Mouse (Mus musculus): ENCODE measurements around the gene Pbp2. TPM values are rescaled to one million over a fixed set of nuclear protein-coding genes. Genes with fewer than 3 reads are reported as not detected.

Gene Pbp2
- not detected in 2 replicates for polyA plus RNA-seq (2011; ENCODE audit: insufficient read depth, insufficient read length, low replicate concordance, missing spikeins)

DNA sequence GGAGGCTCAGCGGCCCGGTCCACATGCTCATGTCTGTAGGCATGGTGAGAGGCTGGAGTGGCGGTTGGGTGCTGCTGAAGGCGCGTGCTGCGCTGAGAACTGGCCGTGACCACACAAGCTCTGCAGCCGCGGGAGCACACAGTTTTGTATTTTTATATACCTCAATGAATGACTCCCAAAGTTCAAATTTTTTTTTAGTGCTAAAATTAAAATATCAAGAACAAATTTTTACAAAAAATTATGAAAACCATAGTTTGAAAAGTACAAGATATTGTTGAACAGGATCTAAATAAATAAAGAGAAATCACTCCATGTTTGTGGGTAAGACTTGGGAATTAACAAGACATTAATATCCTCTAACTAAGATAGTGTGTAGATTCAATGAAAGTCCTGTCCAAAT, at the start of gene Pbp2:
TSS of gene Pbp2 (minus strand) at position 101 of the 400 bp plus-strand sequence.
- TF ChIP-seq POLR2A (IDR thresholded peaks at IDR 0.05; ENCODE audit: borderline replicate concordance, control insufficient read depth, low read depth, low read length) (no peak), CTCF (IDR thresholded peaks at IDR 0.05; ENCODE audit: control insufficient read depth, insufficient read depth, low read length) (no peak)
- WGBS: 94% methylated on average over 9 of the region's 9 CpGs
- Histone ChIP-seq H3K4me3 (replicated peaks; ENCODE audit: control insufficient read depth, low read depth, low read length) (no peak within 1 kb of the TSS), H3K4me1 (ENCODE audit: control insufficient read depth, insufficient read depth, low read length) (no peaks in the 10 kb centered on the region), H3K27ac (ENCODE audit: control insufficient read depth, insufficient read depth, low read depth, low read length, poor library complexity) (no peak within 1 kb of the TSS)

DNA sequence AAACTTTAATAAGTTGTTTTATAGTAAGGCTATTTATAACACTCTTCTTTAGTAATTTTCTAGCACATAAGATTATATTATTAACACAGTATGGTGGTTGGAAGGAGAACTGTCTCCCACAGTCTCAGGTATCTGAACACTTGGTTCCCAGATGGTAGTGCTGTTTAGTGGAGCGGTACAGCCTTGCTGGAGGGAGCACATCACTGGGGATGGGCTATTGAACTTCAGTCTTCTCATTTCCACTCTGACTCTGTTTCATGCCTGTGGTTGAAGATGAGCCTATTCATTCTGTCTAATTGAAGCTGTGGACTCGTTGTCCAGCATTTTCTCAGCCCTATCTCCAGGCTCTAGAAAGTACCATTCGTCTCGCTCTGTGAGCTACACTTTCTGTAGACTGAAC, 44.7 kb upstream of the Pbp2 start:
- TF ChIP-seq POLR2A (IDR thresholded peaks at IDR 0.05; ENCODE audit: borderline replicate concordance, control insufficient read depth, low read depth, low read length): no peak
- no peak for TF ChIP-seq CTCF (IDR thresholded peaks at IDR 0.05; ENCODE audit: control insufficient read depth, insufficient read depth, low read length)
- no peak overlapping the region for H3K27ac ChIP-seq (ENCODE audit: control insufficient read depth, insufficient read depth, low read depth, low read length, poor library complexity)
- 75% methylated on average over 4 of the region's 4 CpGs for WGBS
- no peaks in the 10 kb centered on the region for H3K4me1 ChIP-seq (ENCODE audit: control insufficient read depth, insufficient read depth, low read length)
- no peak overlapping the region for H3K4me3 ChIP-seq (replicated peaks; ENCODE audit: control insufficient read depth, low read depth, low read length)

DNA sequence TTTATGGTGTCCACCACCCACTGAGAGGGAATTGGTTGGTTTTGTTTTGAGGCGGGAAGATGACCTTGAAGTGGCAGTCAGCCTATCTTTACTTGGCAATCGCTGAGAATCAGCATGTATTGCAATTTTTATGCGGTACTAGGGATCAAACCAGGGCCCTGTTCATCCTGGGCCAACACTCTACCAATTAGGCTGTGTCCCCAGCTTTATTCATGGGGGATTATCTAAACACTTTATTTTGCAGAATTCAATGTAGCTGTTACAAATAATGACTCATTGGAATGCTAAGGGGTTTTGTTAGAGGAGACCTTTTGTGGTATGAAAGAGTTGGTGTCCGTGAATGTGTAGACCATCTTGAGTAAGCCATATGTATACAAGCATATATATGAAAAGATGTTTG, 42.3 kb upstream of the Pbp2 start:
- WGBS: 76% methylated on average over 4 of the region's 4 CpGs

DNA sequence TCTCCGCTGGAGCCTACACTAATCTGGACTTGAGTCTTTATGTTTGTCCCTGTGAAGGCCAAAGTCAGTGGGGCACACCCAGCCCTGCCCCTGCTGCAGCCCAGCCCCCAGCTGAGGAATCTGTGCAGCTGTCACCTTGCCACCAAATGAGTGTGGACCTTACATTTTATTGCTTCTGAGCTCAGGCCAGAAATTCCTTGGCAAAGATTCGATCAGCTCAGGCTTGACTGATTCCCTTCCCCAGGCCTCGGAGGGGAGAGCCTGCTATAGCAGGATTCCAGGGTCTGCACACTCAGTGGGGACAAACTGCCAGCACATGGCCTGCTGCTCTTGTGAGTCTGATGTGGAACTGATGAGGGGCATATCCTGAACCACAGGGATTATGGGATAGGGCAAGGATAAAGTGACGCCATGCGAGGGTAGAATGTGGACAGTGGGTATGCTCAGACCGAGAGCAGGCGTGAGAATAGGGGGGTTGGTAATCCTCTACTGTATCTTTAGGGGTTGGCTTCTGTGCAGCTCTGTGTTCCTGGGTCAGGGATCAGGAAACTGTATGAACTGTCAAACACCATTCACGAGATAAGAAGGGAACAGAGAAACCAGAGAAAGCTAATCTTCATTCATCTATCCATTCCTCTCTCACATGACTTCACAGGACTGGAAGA, 41.6 kb upstream of the Pbp2 start:
- WGBS: 76% methylated on average over 8 of the region's 8 CpGs
- TF ChIP-seq CTCF (IDR thresholded peaks at IDR 0.05; ENCODE audit: control insufficient read depth, insufficient read depth, low read length) (no peak), POLR2A (IDR thresholded peaks at IDR 0.05; ENCODE audit: borderline replicate concordance, control insufficient read depth, low read depth, low read length) (no peak)
- Histone ChIP-seq H3K27ac (ENCODE audit: control insufficient read depth, insufficient read depth, low read depth, low read length, poor library complexity) (no peak overlapping the region), H3K4me3 (replicated peaks; ENCODE audit: control insufficient read depth, low read depth, low read length) (no peak overlapping the region), H3K4me1 (ENCODE audit: control insufficient read depth, insufficient read depth, low read length) (no peaks in the 10 kb centered on the region)

More for the DNA sequence above, 42.3 kb upstream of the Pbp2 start:
- no peaks in the 10 kb centered on the region for H3K4me1 ChIP-seq (ENCODE audit: control insufficient read depth, insufficient read depth, low read length)
- H3K27ac ChIP-seq (ENCODE audit: control insufficient read depth, insufficient read depth, low read depth, low read length, poor library complexity): no peak overlapping the region
- H3K4me3 ChIP-seq (replicated peaks; ENCODE audit: control insufficient read depth, low read depth, low read length): no peak overlapping the region
- TF ChIP-seq CTCF (IDR thresholded peaks at IDR 0.05; ENCODE audit: control insufficient read depth, insufficient read depth, low read length): no peak
- TF ChIP-seq POLR2A (IDR thresholded peaks at IDR 0.05; ENCODE audit: borderline replicate concordance, control insufficient read depth, low read depth, low read length): no peak

DNA sequence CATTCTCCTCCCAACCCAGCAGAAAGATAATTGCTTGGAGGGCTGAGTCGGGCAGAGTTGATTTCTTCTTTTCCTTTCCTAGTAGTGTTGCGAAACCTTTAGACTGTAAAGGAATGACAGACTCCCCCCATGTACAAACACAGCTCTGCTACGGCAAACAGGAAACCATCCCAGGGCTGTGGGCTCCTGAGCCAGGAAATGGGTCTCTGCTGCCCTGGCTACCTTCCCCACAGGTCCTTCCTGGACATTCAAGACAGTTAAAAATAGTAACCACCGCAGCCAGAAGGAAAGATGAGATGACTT, 30.8 kb upstream of the Pbp2 start:
- Histone ChIP-seq H3K4me3 (replicated peaks; ENCODE audit: control insufficient read depth, low read depth, low read length) (no peak overlapping the region), H3K27ac (ENCODE audit: control insufficient read depth, insufficient read depth, low read depth, low read length, poor library complexity) (no peak overlapping the region), H3K4me1 (ENCODE audit: control insufficient read depth, insufficient read depth, low read length) (no peaks in the 10 kb centered on the region)
- WGBS: 7% methylated on average over 4 of the region's 4 CpGs
- TF ChIP-seq CTCF (IDR thresholded peaks at IDR 0.05; ENCODE audit: control insufficient read depth, insufficient read depth, low read length): no peak
- no peak for TF ChIP-seq POLR2A (IDR thresholded peaks at IDR 0.05; ENCODE audit: borderline replicate concordance, control insufficient read depth, low read depth, low read length)

DNA sequence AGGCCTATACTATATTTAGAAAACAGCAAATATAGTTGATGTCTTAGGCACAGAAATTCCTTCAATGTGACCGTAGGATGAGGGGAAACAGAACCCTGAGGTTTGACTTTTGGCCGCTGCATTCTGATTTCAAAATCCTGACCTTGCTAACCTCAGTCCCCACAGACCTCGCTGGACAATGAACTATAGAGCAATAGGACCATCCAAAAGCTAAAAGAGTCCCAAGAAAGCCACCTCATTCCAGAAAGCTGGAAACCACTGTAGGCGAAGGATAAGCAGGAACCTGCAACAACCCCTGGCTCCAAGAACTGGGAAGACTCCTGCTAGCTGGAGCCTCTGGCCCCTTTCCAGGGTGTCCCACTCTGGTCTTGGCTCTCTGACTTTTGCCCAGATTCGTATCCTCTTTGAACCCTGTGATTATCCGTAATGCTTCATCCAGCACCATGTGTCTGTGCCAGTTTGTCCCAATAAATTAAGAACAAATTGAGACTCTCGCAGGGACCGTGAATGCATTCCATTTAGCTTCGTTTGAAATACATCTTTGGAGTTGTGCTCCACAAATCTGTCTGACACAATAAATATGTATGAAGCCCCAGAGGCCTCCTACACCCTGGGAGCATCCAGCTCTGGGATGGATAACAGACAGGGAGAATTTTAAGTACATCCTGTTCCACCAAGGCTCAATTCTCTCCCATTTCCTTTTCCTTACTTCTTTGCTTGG, 30.3 kb upstream of the Pbp2 start:
- TF ChIP-seq POLR2A (IDR thresholded peaks at IDR 0.05; ENCODE audit: borderline replicate concordance, control insufficient read depth, low read depth, low read length): no peak
- no peak for TF ChIP-seq CTCF (IDR thresholded peaks at IDR 0.05; ENCODE audit: control insufficient read depth, insufficient read depth, low read length)
- Histone ChIP-seq H3K4me3 (replicated peaks; ENCODE audit: control insufficient read depth, low read depth, low read length) (no peak overlapping the region), H3K4me1 (ENCODE audit: control insufficient read depth, insufficient read depth, low read length) (no peaks in the 10 kb centered on the region), H3K27ac (ENCODE audit: control insufficient read depth, insufficient read depth, low read depth, low read length, poor library complexity) (no peak overlapping the region)
- 55% methylated on average over 9 of the region's 9 CpGs for WGBS

DNA sequence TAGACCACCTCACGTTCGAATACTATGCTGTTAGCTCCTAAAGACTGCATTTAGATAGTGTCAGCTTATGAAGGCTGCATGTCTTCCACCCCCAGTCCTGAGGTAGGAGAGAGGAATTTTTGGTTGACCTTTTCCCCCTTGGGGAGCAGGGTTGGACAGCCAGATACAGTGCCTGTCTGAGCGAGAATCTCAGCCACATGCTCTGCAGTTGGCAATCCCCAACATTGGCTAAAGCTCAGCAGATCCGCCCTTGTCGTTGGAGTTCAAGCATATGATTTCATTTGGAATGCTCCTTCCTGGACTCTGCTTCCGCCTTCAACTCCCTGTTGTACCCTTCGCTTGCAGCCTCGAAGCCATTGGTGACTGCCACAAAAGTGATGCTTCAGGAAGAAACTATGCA, 26.2 kb upstream of the Pbp2 start:
- WGBS: 86% methylated on average over 8 of the region's 8 CpGs
- TF ChIP-seq CTCF (IDR thresholded peaks at IDR 0.05; ENCODE audit: control insufficient read depth, insufficient read depth, low read length) (no peak), POLR2A (IDR thresholded peaks at IDR 0.05; ENCODE audit: borderline replicate concordance, control insufficient read depth, low read depth, low read length) (no peak)
- Histone ChIP-seq H3K4me3 (replicated peaks; ENCODE audit: control insufficient read depth, low read depth, low read length) (no peak overlapping the region), H3K27ac (ENCODE audit: control insufficient read depth, insufficient read depth, low read depth, low read length, poor library complexity) (no peak overlapping the region), H3K4me1 (ENCODE audit: control insufficient read depth, insufficient read depth, low read length) (no peaks in the 10 kb centered on the region)

DNA sequence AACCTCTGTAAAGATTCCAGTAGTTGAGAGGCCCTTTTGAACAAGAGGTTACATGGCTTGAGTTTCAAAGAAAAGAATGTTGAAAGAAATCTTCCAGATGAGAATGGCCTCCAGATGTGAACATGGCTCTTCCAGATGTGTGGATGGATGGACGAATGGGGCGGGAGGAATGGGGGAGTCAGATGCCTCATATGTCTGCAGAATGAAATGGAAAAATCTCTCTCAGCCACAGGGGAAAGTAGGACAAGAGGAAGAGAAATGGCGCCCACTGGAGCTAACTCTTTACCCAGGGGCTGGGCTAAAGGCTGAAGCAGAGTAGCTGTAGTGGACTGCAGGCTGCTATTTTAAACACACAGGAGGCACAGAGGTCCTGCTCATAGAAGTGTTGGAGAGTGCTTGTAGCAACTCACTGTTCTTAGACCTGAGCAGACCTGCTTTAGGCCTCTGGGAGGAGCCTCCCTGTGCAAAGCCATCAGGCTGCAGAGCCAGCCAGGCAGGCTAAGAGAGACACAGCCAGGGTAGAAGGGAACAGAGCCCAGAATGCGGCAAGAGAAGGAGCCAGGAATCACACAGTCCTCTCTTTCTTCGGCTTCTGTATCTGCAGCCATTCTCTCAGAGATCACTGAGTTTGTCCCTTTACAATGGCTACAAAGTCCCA, 23.9 kb upstream of the Pbp2 start:
- Histone ChIP-seq H3K4me3 (replicated peaks; ENCODE audit: control insufficient read depth, low read depth, low read length) (no peak overlapping the region), H3K4me1 (ENCODE audit: control insufficient read depth, insufficient read depth, low read length) (no peaks in the 10 kb centered on the region), H3K27ac (ENCODE audit: control insufficient read depth, insufficient read depth, low read depth, low read length, poor library complexity) (no peak overlapping the region)
- 85% methylated on average over 5 of the region's 5 CpGs for WGBS
- no peak for TF ChIP-seq POLR2A (IDR thresholded peaks at IDR 0.05; ENCODE audit: borderline replicate concordance, control insufficient read depth, low read depth, low read length)
- TF ChIP-seq CTCF (IDR thresholded peaks at IDR 0.05; ENCODE audit: control insufficient read depth, insufficient read depth, low read length): no peak
